Mouse (Mus musculus) spleen, postnatal 14 days (tissue): ENCODE measurements around the gene Nckap5l.

ENCODE experiments used
- DNase-seq, 2 experiments: peaks; one replicate each; pipeline ENCODE4 v3.0.0; 2021 to 2022; ENCODE audit warnings: low spot score in 2 of 2

The Nckap5l gene

GRCm38 (mm10) chr15:99457606-99458401, at the start of gene Nckap5l:
Gene Nckap5l, minus strand, starts transcription at chr15:99457748.
- DNase-seq = peak; percentile 73 to 76

GRCm38 (mm10) chr15:99505324-99506095, 48.0 kb upstream of the Nckap5l start:
- no peak for DNase-seq

- no peak for DNase-seq
These were observed 45.7 kb upstream of the Nckap5l start for GRCm38 (mm10) chr15:99503256-99503655.

- no peak for DNase-seq
These were observed 44.8 kb upstream of the Nckap5l start for GRCm38 (mm10) chr15:99502311-99502831.

GRCm38 (mm10) chr15:99501292-99502260, 44.0 kb upstream of the Nckap5l start:
- DNase-seq = no peak

GRCm38 (mm10) chr15:99500320-99500719, 42.8 kb upstream of the Nckap5l start:
- no peak for DNase-seq

- no peak for DNase-seq
These were observed 42.2 kb upstream of the Nckap5l start for GRCm38 (mm10) chr15:99499726-99500125.

- DNase-seq = no peak
These were observed 41.2 kb upstream of the Nckap5l start for GRCm38 (mm10) chr15:99498781-99499180.

GRCm38 (mm10) chr15:99498356-99498755, 40.8 kb upstream of the Nckap5l start:
- DNase-seq = no peak

GRCm38 (mm10) chr15:99497527-99498242, 40.1 kb upstream of the Nckap5l start:
- no peak for DNase-seq

- DNase-seq = no peak
These were observed 39.5 kb upstream of the Nckap5l start for GRCm38 (mm10) chr15:99497061-99497460.

GRCm38 (mm10) chr15:99484745-99485144, 27.2 kb upstream of the Nckap5l start:
- no peak for DNase-seq

- no peak for DNase-seq
These were observed 18.3 kb upstream of the Nckap5l start for GRCm38 (mm10) chr15:99475814-99476213.

- DNase-seq = peak; percentile 68 to 81
These were observed 17.0 kb upstream of the Nckap5l start, which contains the start of gene Bcdin3d for GRCm38 (mm10) chr15:99474576-99474926. Gene Bcdin3d, minus strand, starts transcription at chr15:99474730.

- no peak for DNase-seq
These were observed 16.4 kb upstream of the Nckap5l start for GRCm38 (mm10) chr15:99473801-99474575.

GRCm38 (mm10) chr15:99472972-99473371, 15.4 kb upstream of the Nckap5l start:
- DNase-seq = no peak

- DNase-seq = no peak
These were observed 14.1 kb upstream of the Nckap5l start for GRCm38 (mm10) chr15:99471677-99472063.

- peak in 1 of 2 experiments; percentile 20 for DNase-seq
These were observed 13.6 kb upstream of the Nckap5l start for GRCm38 (mm10) chr15:99470971-99471676.

- no peak for DNase-seq
These were observed 12.7 kb upstream of the Nckap5l start for GRCm38 (mm10) chr15:99470224-99470761.
